Mouse (Mus musculus) intestine, postnatal 0 days (tissue): ENCODE data around the gene Ulk1. TPM values are rescaled to one million over a fixed set of nuclear protein-coding genes. Genes with fewer than 3 reads are reported as not detected.

Source experiments
- ATAC-seq: fragments of 200-750 bp; cut with Nextera tagmentation; 2 replicates; pipeline ENCODE4 v1.8.0; 2017; ENCODE audit warnings: mild to moderate bottlenecking, moderate TSS enrichment, moderate library complexity
- H3K27ac ChIP-seq: fragments of 300-500 bp; sonication (generic); 2 replicates; pipeline ENCODE4 v1.5.1; 2014; ENCODE audit warnings: mild to moderate bottlenecking, low read depth, low read length, moderate library complexity
- H3K27me3 ChIP-seq: fragments of 300-500 bp; sonication (generic); replicated peaks from 2 replicates; pipeline ENCODE4 v1.6.1; 2014; ENCODE audit warnings: low read length, mixed read lengths; ENCODE audit not compliant: control insufficient read depth, insufficient read depth
- H3K36me3 ChIP-seq: fragments of 300-500 bp; sonication (generic); 2 replicates; pipeline ENCODE4 v1.6.1; 2014; ENCODE audit warnings: mild to moderate bottlenecking, moderate library complexity; ENCODE audit not compliant: control insufficient read depth, insufficient read depth
- H3K4me1 ChIP-seq: fragments of 300-500 bp; sonication (generic); replicated peaks from 2 replicates; pipeline ENCODE4 v1.6.1; 2014; ENCODE audit warnings: antibody characterized with exemption, low read length, mixed read lengths; ENCODE audit not compliant: control insufficient read depth, insufficient read depth
- H3K4me2 ChIP-seq: fragments of 300-500 bp; sonication (generic); replicated peaks from 2 replicates; pipeline ENCODE4 v1.6.1; 2014; ENCODE audit warnings: low read depth, mild to moderate bottlenecking, moderate library complexity
- H3K4me3 ChIP-seq: fragments of 300-500 bp; sonication (generic); 2 replicates; pipeline ENCODE4 v1.5.1; 2014; ENCODE audit warnings: low read depth, low read length
- H3K9ac ChIP-seq: fragments of 300-500 bp; sonication (generic); 2 replicates; pipeline ENCODE4 v1.6.1; 2014; ENCODE audit warnings: mild to moderate bottlenecking, low read depth, low read length
- H3K9me3 ChIP-seq: fragments of 300-500 bp; sonication (generic); 2 replicates; pipeline ENCODE4 v1.6.1; 2016; ENCODE audit warnings: mixed run types; ENCODE audit not compliant: control insufficient read depth
- CTCF ChIP-seq: sonication (generic); IDR thresholded peaks from 2 replicates; pipeline ENCODE4 v1.5.1; 2016; ENCODE audit warnings: low read depth, mild to moderate bottlenecking, control low read depth, antibody characterized with exemption, moderate library complexity
- WGBS: fragments of 180-500 bp; shearing (Covaris S2); extraction: QIAGEN DNeasy Blood & Tissue Kit; methylation state at CpG from one replicate; pipeline ENCODE4 v1.1.7; 2014; 5-methylcytosine and 5-hydroxymethylcytosine counted together
- polyA plus RNA-seq: library from polyadenylated mRNA; unstranded; fragments of >200 nt; fragmentation: Nextera tagmentation; extraction: Ambion mirVana; gene quantifications from 2 replicates; pipeline ENCODE4 v1.2.1, GENCODE M21; 2015

Ulk1 gene
- polyA plus RNA-seq, 1 experiment from 2014 or later = 6.0 TPM

GRCm38 (mm10) chr5:110827576-110827975 lies 17.7 kb upstream of the Ulk1 start:
- WGBS = 38% methylated on average over 5 of the region's 5 CpGs
- peak; percentile 68 for ATAC-seq
- TF ChIP-seq CTCF = no peak

GRCm38 (mm10) chr5:110826781-110827495 lies 17.0 kb upstream of the Ulk1 start:
- Histone ChIP-seq H3K9me3 (no peaks in the 10 kb centered on the region), H3K4me2 (no peak overlapping the region), H3K4me1 (no peaks in the 10 kb centered on the region; the same call in 1 of the 2 replicates), H3K27me3 (no peaks in the 10 kb centered on the region), H3K27ac (peak overlapping the region; percentile 51), H3K9ac (no peak overlapping the region), H3K36me3 (peaks cover 7% of the 10 kb centered on the region), H3K4me3 (no peak overlapping the region)
- WGBS = 34% methylated on average over 8 of the region's 8 CpGs
- TF ChIP-seq CTCF = no peak
- peak; percentile 87 for ATAC-seq

More at GRCm38 (mm10) chr5:110827576-110827975, 17.7 kb upstream of the Ulk1 start:
- Histone ChIP-seq H3K27me3 (no peaks in the 10 kb centered on the region), H3K9ac (no peak overlapping the region), H3K9me3 (no peaks in the 10 kb centered on the region), H3K36me3 (peaks cover 12% of the 10 kb centered on the region), H3K4me3 (no peak overlapping the region), H3K4me1 (no peaks in the 10 kb centered on the region; the same call in 1 of the 2 replicates), H3K4me2 (0 out of 2 replicates have a peak overlapping the region, but pooled peaks have one; percentile 21), H3K27ac (peak overlapping the region; percentile 51)

GRCm38 (mm10) chr5:110824421-110824820 lies 14.5 kb upstream of the Ulk1 start:
- Histone ChIP-seq H3K9me3 (no peaks in the 10 kb centered on the region), H3K9ac (no peak overlapping the region), H3K4me3 (no peak overlapping the region), H3K27me3 (no peaks in the 10 kb centered on the region), H3K4me1 (no peaks in the 10 kb centered on the region; the same call in 1 of the 2 replicates), H3K4me2 (no peak overlapping the region), H3K36me3 (no peaks in the 10 kb centered on the region), H3K27ac (no peak overlapping the region)
- peak; percentile 40 for ATAC-seq
- TF ChIP-seq CTCF = no peak
- WGBS = 57% methylated on average over 4 of the region's 4 CpGs

GRCm38 (mm10) chr5:110808821-110809666 lies 853 bp downstream of the Ulk1 start:
- ATAC-seq = no peak
- WGBS = under 1% methylated on average over 27 of the region's 27 CpGs

GRCm38 (mm10) chr5:110808061-110808631 lies 1.8 kb downstream of the Ulk1 start:
- Histone ChIP-seq H3K27me3 (no peaks in the 10 kb centered on the region), H3K9me3 (no peaks in the 10 kb centered on the region), H3K4me1 (peaks cover 4% of the 10 kb centered on the region), H3K9ac (peak overlapping the region; percentile 85), H3K36me3 (peaks cover 4% of the 10 kb centered on the region; the same call in 1 of the 2 replicates), H3K4me3 (peak overlapping the region; percentile 77), H3K4me2 (peak overlapping the region; percentile 97), H3K27ac (peak overlapping the region; percentile 86)
- 1% methylated on average over 14 of the region's 14 CpGs for WGBS
- ATAC-seq = peak; percentile 66
- no peak for TF ChIP-seq CTCF

More at GRCm38 (mm10) chr5:110808821-110809666, 853 bp downstream of the Ulk1 start:
- H3K4me3 ChIP-seq = peak overlapping the region; percentile 77
- H3K27ac ChIP-seq = peak overlapping the region; percentile 86
- H3K4me1 ChIP-seq = peaks cover 4% of the 10 kb centered on the region
- no peaks in the 10 kb centered on the region for H3K9me3 ChIP-seq
- peak overlapping the region; percentile 85 for H3K9ac ChIP-seq
- peak overlapping the region; percentile 97 for H3K4me2 ChIP-seq
- H3K27me3 ChIP-seq = no peaks in the 10 kb centered on the region
- no peak for TF ChIP-seq CTCF
- peaks cover 4% of the 10 kb centered on the region; the same call in 1 of the 2 replicates for H3K36me3 ChIP-seq
